7 mouse cellular contexts compared by ENCODE assay signal in the genomic region with DNA sequence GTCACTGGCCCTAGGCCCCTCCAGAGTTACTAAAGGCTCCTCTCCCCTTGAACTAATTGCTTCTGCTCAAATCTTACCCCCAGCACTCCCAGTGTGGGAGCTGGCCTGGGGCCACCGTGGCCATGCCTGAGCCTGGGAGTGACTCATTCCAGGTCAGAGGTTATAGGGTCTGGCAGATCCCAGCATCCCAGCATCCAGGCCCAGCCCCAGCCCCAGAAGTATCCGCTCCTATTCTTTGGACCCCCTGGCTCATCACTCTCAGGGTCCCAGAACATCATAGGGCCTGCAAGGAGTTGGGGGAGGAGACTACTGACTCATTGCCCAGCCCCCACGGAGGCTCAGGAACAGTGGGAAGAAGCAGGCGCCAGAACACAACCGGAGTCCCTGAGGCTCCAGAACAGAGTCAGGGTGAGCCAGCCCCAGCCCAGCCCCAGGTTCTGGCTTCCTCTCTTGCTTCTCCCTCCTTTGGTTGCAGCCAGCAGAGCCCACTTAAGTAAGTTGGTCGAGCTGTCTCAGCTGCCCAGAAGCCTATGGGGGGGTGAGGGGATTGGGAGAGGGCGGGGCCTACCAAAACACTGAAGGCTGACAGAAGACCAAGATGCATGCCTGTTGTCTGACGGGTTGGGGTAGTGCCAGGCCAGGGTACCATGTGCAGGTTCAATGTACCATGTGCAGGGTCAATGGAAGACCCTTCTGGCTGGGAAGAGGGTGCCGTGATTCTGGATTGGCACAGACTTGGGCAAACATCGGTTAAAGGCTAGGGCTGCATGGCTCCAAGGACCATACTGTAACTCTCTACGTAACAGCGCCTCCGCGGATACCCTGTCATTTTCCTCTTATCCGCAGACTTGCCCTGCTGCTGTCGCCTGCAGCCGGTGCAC.
DNase-seq lines count a peak whose midpoint lies in the region; ATAC-seq and TF ChIP-seq lines count a peak whose summit lies in the region.

No protein-coding gene starts in this region.

- TF ChIP-seq POLR2A in cortical plate, adult 2 months (IDR thresholded peaks at IDR 0.05; ENCODE audit: extremely low read depth, insufficient read depth, low read length): no peak

- peak overlapping the region; percentile 75 for H3K9ac ChIP-seq in heart, embryonic 12.5 days
- H3K9ac ChIP-seq in liver, embryonic 13.5 days: peak overlapping the region; percentile 70
- no peak overlapping the region for H3K9ac ChIP-seq in stomach, embryonic 15.5 days

- H3K4me2 ChIP-seq in heart, embryonic 12.5 days: peak overlapping the region; percentile 85
- H3K4me2 ChIP-seq in liver, embryonic 13.5 days: peak overlapping the region; percentile 77
- H3K4me2 ChIP-seq in stomach, embryonic 15.5 days: peak overlapping the region; percentile 87

- DNase-seq in right cerebral cortex, postnatal 10 days (ENCODE audit: low spot score in 2 of 2): peak; percentile 59 to 67
- no peak for DNase-seq in right cerebral cortex, adult 2 months (ENCODE audit: low spot score in 2 of 2)
- DNase-seq in liver, embryonic 13.5 days: no peak
- no peak for DNase-seq in frontal cortex, postnatal 14 days (ENCODE audit: low spot score in 2 of 2)

- ATAC-seq in heart, embryonic 12.5 days (ENCODE audit: insufficient number of reproducible peaks, low FRiP score): peak; percentile 15; the same call in 1 of the 2 replicates
- ATAC-seq in liver, embryonic 13.5 days (ENCODE audit: low read depth): peak; percentile 1; the same call in 1 of the 2 replicates
- peak; percentile 1; the same call in 1 of the 2 replicates for ATAC-seq in stomach, embryonic 15.5 days (ENCODE audit: insufficient read depth, low FRiP score, low read depth)

- H3K9me3 ChIP-seq in heart, embryonic 12.5 days (replicated peaks): no peaks in the 10 kb centered on the region
- no peaks in the 10 kb centered on the region for H3K9me3 ChIP-seq in liver, embryonic 13.5 days (replicated peaks)
- H3K9me3 ChIP-seq in stomach, embryonic 15.5 days: no peaks in the 10 kb centered on the region

- H3K4me3 ChIP-seq in cortical plate, adult 2 months (ENCODE audit: insufficient read depth, low read length): peak overlapping the region; percentile 45
- H3K4me3 ChIP-seq in heart, embryonic 12.5 days: peak overlapping the region; percentile 62
- peak overlapping the region; percentile 58 for H3K4me3 ChIP-seq in liver, embryonic 13.5 days (replicated peaks)
- H3K4me3 ChIP-seq in stomach, embryonic 15.5 days (replicated peaks): peak overlapping the region; percentile 51

- H3K27ac ChIP-seq in cortical plate, adult 2 months (ENCODE audit: insufficient read depth, low read length): 0 out of 2 replicates have a peak overlapping the region, but pooled peaks have one; percentile 9
- H3K27ac ChIP-seq in heart, embryonic 12.5 days (ENCODE audit: poor library complexity, severe bottlenecking): peak overlapping the region; percentile 84
- peak overlapping the region; percentile 84 for H3K27ac ChIP-seq in liver, embryonic 13.5 days
- H3K27ac ChIP-seq in stomach, embryonic 15.5 days: peak overlapping the region; percentile 87

- 5% methylated on average over 17 of the region's 17 CpGs for WGBS in heart, embryonic 12.5 days
- WGBS in liver, embryonic 13.5 days (ENCODE audit: insufficient replicate concordance): 1% methylated on average over 17 of the region's 17 CpGs
- 4% methylated on average over 17 of the region's 17 CpGs for WGBS in stomach, embryonic 15.5 days

- no peaks in the 10 kb centered on the region for H3K36me3 ChIP-seq in heart, embryonic 12.5 days
- H3K36me3 ChIP-seq in liver, embryonic 13.5 days: no peaks in the 10 kb centered on the region
- H3K36me3 ChIP-seq in stomach, embryonic 15.5 days: no peaks in the 10 kb centered on the region

- H3K4me1 ChIP-seq in cortical plate, adult 2 months (ENCODE audit: control insufficient read depth, insufficient read depth, low read length): peaks cover 16% of the 10 kb centered on the region
- H3K4me1 ChIP-seq in heart, embryonic 12.5 days (replicated peaks): peaks cover 78% of the 10 kb centered on the region
- peaks cover 94% of the 10 kb centered on the region for H3K4me1 ChIP-seq in liver, embryonic 13.5 days (replicated peaks)
- H3K4me1 ChIP-seq in stomach, embryonic 15.5 days: peaks cover 66% of the 10 kb centered on the region

- no peak for TF ChIP-seq CTCF in cortical plate, adult 2 months (IDR thresholded peaks at IDR 0.05; ENCODE audit: extremely low read depth, insufficient read depth, low read length)

- H3K27me3 ChIP-seq in heart, embryonic 12.5 days (replicated peaks): no peaks in the 10 kb centered on the region
- no peaks in the 10 kb centered on the region for H3K27me3 ChIP-seq in liver, embryonic 13.5 days
- no peaks in the 10 kb centered on the region for H3K27me3 ChIP-seq in stomach, embryonic 15.5 days (replicated peaks)

Comparison
In these comparisons a context has a peak if more than half of its experiments do, and no peak if none do; other contexts are left out.
1. DNase-seq: peak in right cerebral cortex, postnatal 10 days (2 of 2); none in right cerebral cortex, adult 2 months (0 of 2), liver, embryonic 13.5 days (single experiment) and frontal cortex, postnatal 14 days (0 of 2).
2. H3K27ac ChIP-seq: peak in every context shown above with its lines; median percentile 87 in stomach, embryonic 15.5 days; 84 in heart, embryonic 12.5 days; 84 in liver, embryonic 13.5 days; 9 in cortical plate, adult 2 months.
3. Peak in every context shown above with its lines, with median percentiles within 50 percentile points of each other: H3K4me3 ChIP-seq, ATAC-seq and H3K4me2 ChIP-seq.